Mouse (Mus musculus) midbrain, embryonic 11.5 days (tissue): Measurements from ENCODE around the gene Map3k5. TPM values are rescaled to one million over a fixed set of nuclear protein-coding genes. Genes with fewer than 3 reads are reported as not detected.
"Not testable (repeated sequence)": the region's sequence is repeated elsewhere in the genome, so short reads cannot be mapped to it uniquely, and the experiment has no call there.

Experiments
- ATAC-seq: fragments of 200-750 bp; cut with Nextera tagmentation; 2 replicates; pipeline ENCODE4 v1.8.0; 2017; ENCODE audit warnings: moderate TSS enrichment, moderate library complexity; ENCODE audit not compliant: low FRiP score
- DNase-seq: peaks from one replicate; pipeline ENCODE4 v3.0.0; 2015; ENCODE audit warnings: low spot score; ENCODE audit errors: missing footprints
- H3K27ac ChIP-seq: fragments of 300-500 bp; sonication (generic); 2 replicates; pipeline ENCODE4 v1.5.1; 2014; ENCODE audit warnings: low read depth, low read length
- H3K27me3 ChIP-seq: fragments of 300-500 bp; sonication (generic); 2 replicates; pipeline ENCODE4 v1.6.1; 2014; ENCODE audit warnings: mild to moderate bottlenecking, low read length, moderate library complexity, mixed read lengths; ENCODE audit not compliant: control insufficient read depth, insufficient read depth
- H3K36me3 ChIP-seq: fragments of 300-500 bp; sonication (generic); 2 replicates; pipeline ENCODE4 v1.6.1; 2014; ENCODE audit warnings: mild to moderate bottlenecking, low read length, moderate library complexity, mixed read lengths; ENCODE audit not compliant: control insufficient read depth, insufficient read depth
- H3K4me1 ChIP-seq: fragments of 300-500 bp; sonication (generic); 2 replicates; pipeline ENCODE4 v1.6.1; 2014; ENCODE audit warnings: low read length; ENCODE audit not compliant: control insufficient read depth, insufficient read depth
- H3K4me2 ChIP-seq: fragments of 300-500 bp; sonication (generic); 2 replicates; pipeline ENCODE4 v1.6.1; 2014; ENCODE audit warnings: mild to moderate bottlenecking, moderate library complexity
- H3K4me3 ChIP-seq: fragments of 300-500 bp; sonication (generic); 2 replicates; pipeline ENCODE4 v1.5.1; 2014; ENCODE audit warnings: low read depth, low read length
- H3K9ac ChIP-seq: fragments of 300-500 bp; sonication (generic); 2 replicates; pipeline ENCODE4 v1.6.1; 2014; ENCODE audit warnings: low read length
- H3K9me3 ChIP-seq: fragments of 300-500 bp; sonication (generic); 2 replicates; pipeline ENCODE4 v1.6.1; 2016; ENCODE audit warnings: low read length; ENCODE audit not compliant: control insufficient read depth
- whole genome bisulfite sequencing: fragments of 180-500 bp; shearing (Covaris S2); extraction: QIAGEN DNeasy Blood & Tissue Kit; methylation state at CpG from one replicate; pipeline ENCODE4 v1.1.7; 2014; 5-methylcytosine and 5-hydroxymethylcytosine counted together
- polyA plus RNA-seq: library from polyadenylated mRNA; unstranded; fragments of >200 nt; fragmentation: Nextera tagmentation; extraction: Ambion mirVana; gene quantifications from 2 replicates; pipeline ENCODE4 v1.2.1, GENCODE M21; 2014

The Map3k5 gene
- polyA plus RNA-seq, 1 experiment from 2014 or later: 0.51 TPM

DNA sequence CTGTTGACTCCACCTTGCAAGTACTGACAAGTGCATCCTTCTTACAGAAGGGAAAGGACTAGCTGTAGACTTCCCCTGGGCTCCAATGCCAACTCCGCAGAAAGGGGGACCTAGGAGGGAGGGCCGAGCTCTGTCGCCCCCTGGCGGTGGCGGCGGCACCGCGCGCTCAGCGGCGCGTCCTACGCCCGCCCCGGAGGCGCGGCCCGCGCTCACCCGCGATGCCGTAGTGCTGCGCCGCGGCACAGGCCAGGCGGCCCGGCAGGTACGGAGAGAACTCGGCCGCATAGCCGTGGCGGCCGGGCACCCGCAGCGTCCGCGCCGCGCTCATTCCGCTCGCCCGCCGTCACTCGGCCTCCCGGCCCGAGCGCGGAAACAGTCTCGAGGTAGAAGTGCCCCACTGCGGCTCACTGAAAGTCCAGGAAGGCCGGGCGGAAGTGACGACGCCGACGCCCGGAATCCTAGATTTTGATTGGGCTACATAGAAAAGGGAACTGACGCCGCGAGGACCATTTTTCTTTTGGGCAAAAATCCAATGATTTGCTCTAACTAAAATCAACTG is 26.9 kb upstream of the Map3k5 start, which contains the start of gene Pex7:
Gene Pex7 (minus strand): TSS at position 444 of the 559 bp plus-strand sequence.
- WGBS: under 1% methylated on average over 58 of the region's 60 CpGs

GRCm38 (mm10) chr10:19908076-19908475 is 26.2 kb upstream of the Map3k5 start:
- Histone ChIP-seq H3K27me3 (no peaks in the 10 kb centered on the region), H3K27ac (no peak overlapping the region), H3K4me2 (no peak overlapping the region), H3K4me1 (no peaks in the 10 kb centered on the region), H3K9ac (no peak overlapping the region), H3K36me3 (no peaks in the 10 kb centered on the region), H3K4me3 (no peak overlapping the region), H3K9me3 (no peaks in the 10 kb centered on the region)
- ATAC-seq (peak; percentile 15; the same call in 1 of the 2 replicates), DNase-seq (peak; percentile 72)
- 69% methylated on average over 2 of the region's 2 CpGs for WGBS

More for the DNA sequence above, 26.9 kb upstream of the Map3k5 start, which contains the start of gene Pex7:
- peak within 1 kb of the TSS; percentile 86 for H3K9ac ChIP-seq
- H3K36me3 ChIP-seq: no peaks in the 10 kb centered on the region
- DNase-seq: peak; percentile 99
- H3K27ac ChIP-seq: peak within 1 kb of the TSS; percentile 90
- ATAC-seq: peak; percentile 97
- peak within 1 kb of the TSS; percentile 74 for H3K4me3 ChIP-seq
- no peaks in the 10 kb centered on the region for H3K4me1 ChIP-seq
- H3K27me3 ChIP-seq: no peaks in the 10 kb centered on the region
- H3K9me3 ChIP-seq: no peaks in the 10 kb centered on the region
- H3K4me2 ChIP-seq: peak within 1 kb of the TSS; percentile 22; the same call in 1 of the 2 replicates

- H3K4me2 ChIP-seq: no peak overlapping the region
- DNase-seq: peak; percentile 68
- no peaks in the 10 kb centered on the region for H3K27me3 ChIP-seq
- H3K9ac ChIP-seq: no peak overlapping the region
- H3K9me3 ChIP-seq: no peaks in the 10 kb centered on the region
- H3K4me1 ChIP-seq: no peaks in the 10 kb centered on the region
- ATAC-seq: no peak
- H3K36me3 ChIP-seq: no peaks in the 10 kb centered on the region
- H3K27ac ChIP-seq: no peak overlapping the region
- no peak overlapping the region for H3K4me3 ChIP-seq
- 91% methylated on average over 2 of the region's 2 CpGs for WGBS
Measured at GRCm38 (mm10) chr10:19910516-19910915, 23.8 kb upstream of the Map3k5 start.

DNA sequence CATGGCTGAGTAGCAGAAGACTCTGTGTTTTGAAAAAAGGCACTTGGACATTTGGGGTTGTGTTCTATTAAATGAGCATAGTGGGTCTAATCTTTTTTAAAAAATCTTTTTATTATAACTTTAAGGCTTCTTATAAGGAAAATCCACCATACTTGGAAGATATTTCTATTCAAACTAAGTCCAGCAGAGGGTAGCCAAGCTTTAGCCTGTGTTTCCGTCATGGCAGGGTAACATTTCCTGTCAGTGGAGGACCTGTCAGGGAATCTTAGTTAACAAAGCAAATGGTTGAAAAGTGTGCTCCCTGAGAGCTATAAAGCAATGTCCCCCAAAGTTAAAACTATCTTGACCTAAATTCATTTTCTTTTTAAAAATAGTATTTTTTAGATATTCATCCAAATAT is 22.7 kb upstream of the Map3k5 start:
- no peak overlapping the region for H3K4me2 ChIP-seq
- ATAC-seq (no peak), DNase-seq (peak; percentile 35)
- no peak overlapping the region for H3K27ac ChIP-seq
- H3K4me1 ChIP-seq: no peaks in the 10 kb centered on the region
- WGBS: 41% methylated on average over 1 of the region's 1 CpGs
- no peaks in the 10 kb centered on the region for H3K9me3 ChIP-seq
- H3K9ac ChIP-seq: no peak overlapping the region
- H3K4me3 ChIP-seq: no peak overlapping the region
- no peaks in the 10 kb centered on the region for H3K27me3 ChIP-seq
- no peaks in the 10 kb centered on the region for H3K36me3 ChIP-seq

GRCm38 (mm10) chr10:19913806-19914205 is 20.5 kb upstream of the Map3k5 start:
- H3K4me1 ChIP-seq: no peaks in the 10 kb centered on the region
- ATAC-seq (no peak), DNase-seq (peak; percentile 8)
- WGBS: 94% methylated on average over 4 of the region's 4 CpGs
- no peak overlapping the region for H3K4me2 ChIP-seq
- H3K36me3 ChIP-seq: no peaks in the 10 kb centered on the region
- no peaks in the 10 kb centered on the region for H3K27me3 ChIP-seq
- no peaks in the 10 kb centered on the region for H3K9me3 ChIP-seq
- H3K9ac ChIP-seq: no peak overlapping the region
- no peak overlapping the region for H3K4me3 ChIP-seq
- H3K27ac ChIP-seq: no peak overlapping the region

GRCm38 (mm10) chr10:19915301-19915700 is 19.0 kb upstream of the Map3k5 start:
- Histone ChIP-seq H3K4me3 (no peak overlapping the region), H3K27ac (no peak overlapping the region), H3K27me3 (no peaks in the 10 kb centered on the region), H3K9me3 (no peaks in the 10 kb centered on the region), H3K9ac (no peak overlapping the region), H3K36me3 (no peaks in the 10 kb centered on the region), H3K4me1 (no peaks in the 10 kb centered on the region), H3K4me2 (no peak overlapping the region)
- WGBS: 46% methylated on average over 1 of the region's 1 CpGs
- ATAC-seq: no peak
- peak; percentile 1 for DNase-seq

DNA sequence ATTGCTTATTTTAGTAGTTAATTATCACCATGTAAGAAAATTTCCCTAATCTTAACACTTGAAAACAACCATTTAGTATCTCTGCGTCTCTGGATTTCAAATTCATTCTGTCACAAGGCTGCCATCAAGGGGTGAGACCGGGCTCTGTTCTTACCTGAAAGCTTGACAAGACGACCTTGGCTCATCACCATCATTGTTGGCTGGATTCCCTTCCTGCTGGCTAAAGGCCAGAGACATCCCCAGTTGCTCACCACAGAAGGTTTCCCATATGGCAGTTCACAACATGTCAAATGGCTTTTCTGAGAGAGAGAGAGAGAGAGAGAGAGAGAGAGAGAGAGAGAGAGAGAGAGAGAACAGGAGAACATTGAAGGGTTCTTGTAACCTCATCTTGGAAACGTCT is 11.9 kb upstream of the Map3k5 start:
- Histone ChIP-seq H3K9ac (no peak overlapping the region), H3K4me1 (no peaks in the 10 kb centered on the region), H3K27me3 (no peaks in the 10 kb centered on the region), H3K36me3 (no peaks in the 10 kb centered on the region), H3K4me3 (no peak overlapping the region), H3K4me2 (no peak overlapping the region), H3K9me3 (no peaks in the 10 kb centered on the region), H3K27ac (no peak overlapping the region)
- DNase-seq (peak; percentile 14), ATAC-seq (no peak)
- 70% methylated on average over 4 of the region's 4 CpGs for WGBS

- DNase-seq (peak; percentile 80), ATAC-seq (no peak)
- Histone ChIP-seq H3K4me3 (no peak overlapping the region), H3K4me1 (no peaks in the 10 kb centered on the region), H3K27ac (no peak overlapping the region), H3K9me3 (no peaks in the 10 kb centered on the region), H3K4me2 (no peak overlapping the region), H3K9ac (no peak overlapping the region), H3K27me3 (no peaks in the 10 kb centered on the region), H3K36me3 (no peaks in the 10 kb centered on the region)
- 82% methylated on average over 2 of the region's 2 CpGs for WGBS
Measured at GRCm38 (mm10) chr10:19924256-19924655, 10.0 kb upstream of the Map3k5 start.

DNA sequence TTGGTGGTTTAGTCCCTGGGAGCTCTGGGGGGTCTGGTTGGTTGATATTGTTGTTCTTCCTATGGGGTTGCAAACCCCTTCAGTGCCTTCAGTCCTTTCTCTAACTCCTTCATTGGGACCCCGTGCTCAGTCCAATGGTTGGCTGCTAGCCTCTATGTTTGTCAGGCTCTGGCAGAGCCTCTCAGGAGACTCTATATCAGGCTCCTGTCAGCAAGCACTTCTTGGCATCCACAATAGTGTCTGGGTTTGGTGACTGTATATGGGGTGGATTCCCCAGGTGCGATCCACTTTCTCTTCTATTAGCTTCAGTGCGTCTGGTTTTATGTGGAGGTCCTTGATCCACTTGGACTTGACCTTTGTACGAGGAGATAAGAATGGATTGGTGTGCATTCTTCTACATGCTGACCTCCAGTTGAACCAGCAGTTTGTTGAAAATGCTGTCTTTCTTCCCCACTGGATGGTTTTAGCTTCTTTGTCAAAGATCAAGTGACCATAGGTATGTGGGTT is 7.8 kb upstream of the Map3k5 start:
- not testable (repeated sequence) for ATAC-seq
- 94% methylated on average over 4 of the region's 4 CpGs for WGBS

More for the DNA sequence above, 7.8 kb upstream of the Map3k5 start:
- H3K4me1 ChIP-seq, H3K36me3 ChIP-seq, H3K9me3 ChIP-seq, H3K9ac ChIP-seq, H3K27ac ChIP-seq, H3K4me2 ChIP-seq, H3K27me3 ChIP-seq, H3K4me3 ChIP-seq: not testable (repeated sequence)
- peak; percentile 69 for DNase-seq
